Mouse (Mus musculus) megakaryocyte, embryonic 14.5 days (primary cell): ENCODE data around the gene Dnaja2. TPM values are rescaled to one million over a fixed set of nuclear protein-coding genes. Genes with fewer than 3 reads are reported as not detected.

Experiments
- H3K27me3 ChIP-seq: replicated peaks from 2 replicates; pipeline ENCODE3; 2012; ENCODE audit warnings: inconsistent platforms
- H3K36me3 ChIP-seq: replicated peaks from 2 replicates; pipeline ENCODE3; 2012; ENCODE audit warnings: low read length, inconsistent platforms, mixed read lengths
- H3K4me1 ChIP-seq: 2 replicates; pipeline ENCODE4 v1.6.1; 2012; ENCODE audit warnings: inconsistent platforms
- H3K4me3 ChIP-seq: replicated peaks from 2 replicates; pipeline ENCODE3; 2012; ENCODE audit warnings: moderate library complexity, mild to moderate bottlenecking, inconsistent platforms
- H3K9me3 ChIP-seq: 2 replicates; pipeline ENCODE4 v1.6.1; 2012; ENCODE audit warnings: inconsistent platforms
- FLI1 ChIP-seq: IDR thresholded peaks from 2 replicates; pipeline ENCODE4 v1.6.1; 2012; ENCODE audit warnings: low read length, inconsistent platforms, mixed read lengths
- GATA1 ChIP-seq: IDR thresholded peaks from 3 replicates; pipeline ENCODE4 v1.6.1; 2012; ENCODE audit warnings: mixed read lengths, low read length, inconsistent platforms, borderline replicate concordance
- polyA plus RNA-seq: library from polyadenylated mRNA; stranded (reverse); fragments of >175 nt; gene quantifications from 2 replicates; pipeline ENCODE4 v1.2.3, GENCODE M21; 2012; ENCODE audit warnings: low replicate concordance; ENCODE audit not compliant: insufficient read depth

Gene Dnaja2
- polyA plus RNA-seq, 1 experiment = 44.5 TPM

DNA sequence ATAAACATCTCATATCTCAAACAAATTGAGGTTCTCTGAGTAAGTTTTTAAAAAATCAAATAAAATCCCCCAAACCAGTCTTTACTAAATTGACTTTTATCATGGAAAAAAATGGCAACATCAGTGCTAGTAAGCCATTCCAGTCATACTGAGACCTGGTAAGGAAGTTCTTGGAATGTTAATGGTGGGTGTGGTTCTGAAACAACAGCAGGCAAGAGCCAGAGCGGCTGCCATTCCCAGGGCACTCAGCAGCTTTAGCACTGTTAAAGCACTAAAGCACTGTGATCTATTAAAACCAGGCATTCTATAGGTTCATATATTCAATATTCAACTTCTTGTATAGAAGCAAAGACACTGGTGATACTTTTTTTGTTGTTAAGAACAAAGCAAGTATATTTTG lies 35.1 kb upstream of the Dnaja2 start:
- Histone ChIP-seq H3K9me3 (peaks cover 14% of the 10 kb centered on the region), H3K4me1 (no peaks in the 10 kb centered on the region), H3K36me3 (no peaks in the 10 kb centered on the region), H3K4me3 (no peak overlapping the region), H3K27me3 (peaks cover 6% of the 10 kb centered on the region)
- TF ChIP-seq FLI1 (no peak), GATA1 (no peak)

DNA sequence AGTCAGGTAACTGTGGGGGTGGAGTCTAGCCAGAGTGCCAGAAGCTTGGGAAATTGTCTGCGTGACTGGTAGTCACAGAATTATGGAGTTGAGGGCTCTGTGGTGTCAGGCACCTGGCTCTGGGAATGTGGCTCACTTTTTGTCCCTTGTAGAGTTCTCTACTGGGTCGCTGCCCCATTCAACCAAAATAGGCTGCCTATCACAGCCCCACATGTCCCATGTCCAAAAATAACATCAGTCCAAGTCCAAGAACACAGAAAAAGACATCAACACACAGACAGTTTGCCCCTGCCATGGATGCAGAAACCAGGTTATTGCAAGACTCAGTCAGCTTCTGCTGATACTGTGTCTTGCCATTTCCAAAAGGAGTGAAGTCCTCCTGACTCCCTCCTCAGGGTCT lies 33.5 kb upstream of the Dnaja2 start:
- Histone ChIP-seq H3K4me1 (no peaks in the 10 kb centered on the region), H3K9me3 (peaks cover 26% of the 10 kb centered on the region), H3K27me3 (peaks cover 6% of the 10 kb centered on the region), H3K36me3 (no peaks in the 10 kb centered on the region), H3K4me3 (no peak overlapping the region)
- TF ChIP-seq GATA1 (no peak), FLI1 (no peak)

- no peak overlapping the region for H3K4me3 ChIP-seq
- H3K27me3 ChIP-seq = peaks cover 2% of the 10 kb centered on the region
- H3K9me3 ChIP-seq = 0 out of 2 replicates have a peak, but pooled peaks cover 4% of the 10 kb centered on the region
- no peak for TF ChIP-seq GATA1
- no peak for TF ChIP-seq FLI1
- H3K4me1 ChIP-seq = no peaks in the 10 kb centered on the region
- no peaks in the 10 kb centered on the region for H3K36me3 ChIP-seq
Measured at GRCm38 (mm10) chr8:85577666-85578065, 22.5 kb upstream of the Dnaja2 start.

GRCm38 (mm10) chr8:85573972-85574496 lies 18.9 kb upstream of the Dnaja2 start:
- H3K36me3 ChIP-seq = no peaks in the 10 kb centered on the region
- H3K4me1 ChIP-seq = no peaks in the 10 kb centered on the region
- H3K27me3 ChIP-seq = peaks cover 2% of the 10 kb centered on the region
- H3K4me3 ChIP-seq = no peak overlapping the region
- H3K9me3 ChIP-seq = no peaks in the 10 kb centered on the region
- TF ChIP-seq GATA1 = no peak
- TF ChIP-seq FLI1 = no peak

GRCm38 (mm10) chr8:85570466-85570865 lies 15.3 kb upstream of the Dnaja2 start:
- H3K27me3 ChIP-seq = peaks cover 2% of the 10 kb centered on the region
- H3K36me3 ChIP-seq = no peaks in the 10 kb centered on the region
- TF ChIP-seq FLI1 = no peak
- TF ChIP-seq GATA1 = no peak
- peaks cover 3% of the 10 kb centered on the region; the same call in 1 of the 2 replicates for H3K4me1 ChIP-seq
- H3K4me3 ChIP-seq = no peak overlapping the region
- H3K9me3 ChIP-seq = no peaks in the 10 kb centered on the region

DNA sequence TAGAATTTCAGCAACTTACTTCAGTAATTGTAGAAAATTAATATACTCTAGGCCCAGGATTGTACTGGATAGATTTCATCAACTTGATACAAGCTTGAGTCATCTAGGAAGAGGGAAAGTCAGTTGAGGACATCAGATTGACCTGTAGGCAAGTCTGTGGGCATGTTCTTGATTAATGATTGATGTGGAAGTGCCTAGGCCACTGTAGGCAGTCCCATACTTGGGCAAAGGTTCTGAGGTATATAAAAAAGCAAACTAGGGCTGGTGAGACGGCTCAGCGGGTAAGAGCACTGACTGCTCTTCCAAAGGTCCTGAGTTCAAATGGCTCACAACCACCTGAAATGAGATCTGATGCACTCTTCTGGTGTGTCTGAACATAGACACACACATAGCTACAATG lies 12.7 kb upstream of the Dnaja2 start:
- Histone ChIP-seq H3K36me3 (no peaks in the 10 kb centered on the region), H3K4me1 (peaks cover 3% of the 10 kb centered on the region; the same call in 1 of the 2 replicates), H3K4me3 (no peak overlapping the region), H3K27me3 (no peaks in the 10 kb centered on the region), H3K9me3 (no peaks in the 10 kb centered on the region)
- TF ChIP-seq FLI1 (no peak), GATA1 (no peak)

DNA sequence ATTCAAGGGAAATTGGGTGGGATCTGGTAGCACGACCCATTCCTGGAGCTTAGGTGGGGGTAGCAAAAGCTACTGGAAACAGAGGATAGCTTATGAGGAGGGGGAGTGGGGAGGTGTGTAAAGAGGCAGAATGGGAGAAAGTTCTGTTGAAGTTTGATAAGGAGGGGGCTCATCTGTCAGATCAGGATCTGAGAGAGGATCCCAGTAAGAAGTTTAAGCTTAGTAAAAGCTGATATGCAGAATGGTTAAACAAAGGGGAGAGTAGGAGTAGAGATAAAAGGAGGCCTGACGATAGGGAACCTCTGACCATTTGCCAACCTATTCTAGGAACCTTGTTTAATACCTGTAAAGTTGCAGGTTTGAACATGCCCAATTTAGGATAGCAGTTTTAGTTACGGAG lies 10.0 kb upstream of the Dnaja2 start:
- TF ChIP-seq FLI1 (no peak), GATA1 (no peak)
- peaks cover 12% of the 10 kb centered on the region for H3K4me1 ChIP-seq
- no peaks in the 10 kb centered on the region for H3K36me3 ChIP-seq
- no peak overlapping the region for H3K4me3 ChIP-seq
- H3K9me3 ChIP-seq = no peaks in the 10 kb centered on the region
- H3K27me3 ChIP-seq = no peaks in the 10 kb centered on the region

GRCm38 (mm10) chr8:85563336-85563735 lies 8.2 kb upstream of the Dnaja2 start:
- H3K4me3 ChIP-seq = no peak overlapping the region
- peaks cover 28% of the 10 kb centered on the region for H3K4me1 ChIP-seq
- no peaks in the 10 kb centered on the region for H3K9me3 ChIP-seq
- TF ChIP-seq FLI1 (no peak), GATA1 (no peak)
- H3K36me3 ChIP-seq = no peaks in the 10 kb centered on the region
- no peaks in the 10 kb centered on the region for H3K27me3 ChIP-seq

- peaks cover 53% of the 10 kb centered on the region for H3K4me1 ChIP-seq
- H3K27me3 ChIP-seq = no peaks in the 10 kb centered on the region
- H3K4me3 ChIP-seq = peak overlapping the region; percentile 24
- no peaks in the 10 kb centered on the region for H3K36me3 ChIP-seq
- no peaks in the 10 kb centered on the region for H3K9me3 ChIP-seq
- TF ChIP-seq GATA1 (no peak), FLI1 (no peak)
Measured at GRCm38 (mm10) chr8:85559966-85560365, 4.8 kb upstream of the Dnaja2 start.

DNA sequence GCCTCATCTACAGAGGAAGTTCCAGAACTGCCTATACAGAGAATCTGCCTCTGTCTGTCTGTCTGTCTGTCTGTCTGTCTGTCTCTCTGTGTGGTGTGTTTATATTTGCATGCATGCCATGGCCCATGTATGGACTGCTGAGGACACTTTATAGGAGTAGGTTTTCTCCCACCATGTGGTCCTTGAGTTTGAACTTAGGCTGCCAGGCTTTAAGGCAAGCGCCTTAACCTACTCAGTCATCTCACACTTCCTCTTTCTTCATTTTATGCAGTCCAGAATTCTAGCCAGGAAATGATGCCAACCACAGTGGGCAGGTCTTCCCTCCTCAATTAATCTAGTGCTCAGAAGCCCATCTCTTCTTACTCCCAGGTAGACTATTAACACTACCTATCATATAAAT lies 4.1 kb upstream of the Dnaja2 start:
- H3K36me3 ChIP-seq = no peaks in the 10 kb centered on the region
- H3K4me1 ChIP-seq = peaks cover 53% of the 10 kb centered on the region
- no peak for TF ChIP-seq FLI1
- no peak for TF ChIP-seq GATA1
- H3K9me3 ChIP-seq = no peaks in the 10 kb centered on the region
- no peak overlapping the region for H3K4me3 ChIP-seq
- H3K27me3 ChIP-seq = no peaks in the 10 kb centered on the region

DNA sequence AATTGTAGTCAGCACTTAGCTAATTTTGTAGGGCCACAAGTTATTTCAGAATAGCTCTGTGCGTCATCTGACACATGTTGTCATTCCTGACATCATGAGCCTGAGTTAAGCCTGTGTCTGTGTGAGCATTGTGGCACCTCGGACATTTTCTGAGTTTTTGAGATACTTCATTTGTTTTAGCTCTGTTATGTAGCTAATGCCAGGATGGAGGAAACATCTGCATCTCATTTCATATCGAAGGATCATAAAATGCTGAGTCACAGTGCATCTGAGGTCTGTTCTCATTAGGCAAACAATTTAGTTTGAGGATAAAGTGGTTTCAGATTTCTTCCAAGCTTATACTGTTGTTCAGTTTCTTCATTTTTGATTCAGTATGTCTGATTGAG lies 2.5 kb upstream of the Dnaja2 start:
- no peaks in the 10 kb centered on the region for H3K27me3 ChIP-seq
- H3K36me3 ChIP-seq = peaks cover 10% of the 10 kb centered on the region
- TF ChIP-seq GATA1 (no peak), FLI1 (no peak)
- H3K9me3 ChIP-seq = no peaks in the 10 kb centered on the region
- peak overlapping the region; percentile 72 for H3K4me3 ChIP-seq
- H3K4me1 ChIP-seq = peaks cover 62% of the 10 kb centered on the region
